Mouse (Mus musculus): Measurements from ENCODE around the gene Ring1.
"Not testable (repeated sequence)": the region's sequence is repeated elsewhere in the genome, so short reads cannot be mapped to it uniquely, and the experiment has no call there.

The Ring1 gene

GRCm38 (mm10) chr17:33994959-33995358 lies 29.5 kb downstream of the Ring1 start:
- DNase-seq (ENCODE audit: low read depth): no peak

GRCm38 (mm10) chr17:33991788-33992664 lies 32.5 kb downstream of the Ring1 start:
- DNase-seq (ENCODE audit: low read depth): peak; percentile 79

DNA sequence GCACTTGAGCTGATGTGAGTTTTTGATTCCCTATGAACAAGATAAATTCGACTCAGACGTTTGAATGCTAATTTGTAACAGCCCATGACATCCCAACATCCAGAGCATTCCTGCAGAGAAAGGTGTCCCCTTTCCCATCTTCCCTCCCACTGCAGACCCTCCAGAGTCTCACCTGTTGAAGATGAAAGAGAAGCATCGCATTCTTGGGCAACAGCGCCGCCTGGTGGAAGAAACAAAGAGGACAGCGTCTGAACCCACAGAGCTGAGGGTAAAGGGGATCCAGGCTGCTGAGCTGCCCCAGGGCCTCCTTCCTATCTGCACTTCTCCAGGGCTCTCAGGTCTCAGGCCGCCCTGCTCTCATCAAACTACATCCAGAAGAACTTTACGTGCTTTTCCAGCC lies 42.3 kb downstream of the Ring1 start:
- DNase-seq (ENCODE audit: low read depth): not testable (repeated sequence)

- DNase-seq (ENCODE audit: low read depth): not testable (repeated sequence)
Measured at GRCm38 (mm10) chr17:33981192-33981909, 43.1 kb downstream of the Ring1 start.

DNA sequence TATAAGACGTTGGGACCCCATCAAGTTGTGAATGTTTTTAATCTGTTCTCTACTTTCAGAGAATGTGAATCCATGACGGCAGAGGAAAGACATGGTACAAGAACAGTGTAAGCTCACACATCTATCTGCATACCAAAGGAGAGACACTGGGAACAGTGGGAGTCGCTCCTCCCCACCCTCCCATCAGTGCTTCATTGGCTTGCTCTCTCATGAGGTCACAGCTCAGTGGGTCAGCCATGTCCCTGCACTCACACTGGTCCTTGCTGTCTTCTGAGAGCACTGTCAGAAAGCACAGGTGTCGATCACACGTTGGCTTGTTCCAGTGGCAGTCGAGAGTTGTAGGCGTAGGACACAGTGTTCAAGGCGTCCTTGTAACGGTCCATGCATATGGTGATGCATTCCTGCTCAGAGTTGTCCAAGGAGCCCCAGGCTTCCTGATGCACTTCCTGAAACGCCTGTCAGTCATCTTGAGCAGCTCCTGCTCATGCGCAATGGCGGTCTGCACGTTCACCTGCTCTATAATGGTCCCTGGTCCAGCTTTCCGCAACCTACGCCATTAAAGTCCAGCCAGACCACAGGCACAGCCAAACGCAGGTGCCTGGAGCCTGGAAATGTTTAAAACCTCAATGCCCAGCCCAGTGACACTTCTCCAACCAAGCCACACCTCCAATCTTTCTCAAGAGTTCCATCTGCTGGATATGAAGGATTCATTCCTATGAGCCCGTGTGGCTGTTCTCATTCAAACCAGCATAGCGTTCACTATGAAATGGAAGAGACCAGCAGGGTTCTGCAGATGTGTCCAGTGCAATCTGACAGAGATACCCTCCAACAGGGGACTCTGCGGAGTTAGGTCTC lies 44.1 kb downstream of the Ring1 start:
- DNase-seq (ENCODE audit: low read depth): no peak

GRCm38 (mm10) chr17:33979512-33980050 lies 44.9 kb downstream of the Ring1 start:
- DNase-seq (ENCODE audit: low read depth): no peak

- DNase-seq (ENCODE audit: low read depth): no peak
Measured at GRCm38 (mm10) chr17:33978631-33979031, 45.8 kb downstream of the Ring1 start.

DNA sequence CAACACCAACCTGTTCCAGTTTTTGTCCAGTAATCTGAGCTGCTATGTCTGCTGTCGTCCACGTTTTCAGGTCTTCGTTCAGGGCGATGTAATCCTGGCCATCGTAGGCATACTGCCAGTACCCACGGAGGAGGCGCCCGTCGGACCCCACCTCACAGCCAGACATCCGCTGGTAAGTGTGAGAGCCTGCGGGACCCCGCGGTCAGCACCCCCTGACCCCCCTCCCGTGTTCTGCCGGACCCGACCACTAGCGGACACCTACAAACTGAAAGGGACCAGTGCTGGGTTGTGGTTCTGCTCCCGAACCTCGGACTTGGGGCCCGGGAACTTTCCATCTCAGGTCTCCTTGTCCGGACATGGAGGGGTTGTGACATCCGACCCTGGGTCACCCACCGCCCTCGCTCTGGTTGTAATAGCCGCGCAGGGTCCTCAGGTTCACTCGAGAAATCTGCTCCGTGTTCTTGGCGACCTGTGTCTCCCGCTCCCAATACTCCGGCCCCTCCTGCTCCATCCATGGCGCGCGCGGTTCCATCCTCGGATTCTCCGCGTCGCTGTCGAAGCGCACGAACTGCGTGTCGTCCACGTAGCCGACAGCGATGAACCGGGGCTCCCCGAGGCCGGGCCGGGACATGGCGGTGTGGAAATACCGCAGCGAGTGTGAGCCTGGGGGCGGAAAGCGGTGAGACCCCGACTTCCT lies 46.5 kb downstream of the Ring1 start:
- DNase-seq (ENCODE audit: low read depth): no peak

GRCm38 (mm10) chr17:33973572-33973971 lies 50.9 kb downstream of the Ring1 start:
- no peak for DNase-seq (ENCODE audit: low read depth)

DNA sequence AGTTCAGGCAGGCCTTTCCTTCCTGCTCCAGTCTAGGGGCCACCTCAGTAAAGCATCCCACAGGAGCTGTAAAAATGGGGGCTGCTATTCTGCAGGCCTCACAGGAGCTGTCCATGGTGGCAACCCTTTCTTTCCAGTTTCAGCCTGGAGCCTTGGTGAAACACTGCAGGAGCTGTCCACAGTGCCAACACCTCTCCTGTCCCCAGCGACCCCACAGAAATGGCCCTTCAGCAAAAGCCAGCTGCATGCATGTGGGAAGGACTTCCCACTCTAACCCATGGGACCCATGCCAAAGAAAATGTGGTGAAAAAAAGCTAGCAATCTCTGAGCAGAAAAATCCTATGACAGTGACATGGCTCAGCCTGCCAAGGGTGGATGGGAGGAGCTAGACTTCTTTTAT lies 51.8 kb downstream of the Ring1 start:
- no peak for DNase-seq (ENCODE audit: low read depth)

Data from c-Kit-positive CD71-positive TER-119-negative erythroid progenitor cells, embryonic 14.5 days (primary cell).